Mouse (Mus musculus): ENCODE results near the gene Tmem175.

Tmem175 gene

DNA sequence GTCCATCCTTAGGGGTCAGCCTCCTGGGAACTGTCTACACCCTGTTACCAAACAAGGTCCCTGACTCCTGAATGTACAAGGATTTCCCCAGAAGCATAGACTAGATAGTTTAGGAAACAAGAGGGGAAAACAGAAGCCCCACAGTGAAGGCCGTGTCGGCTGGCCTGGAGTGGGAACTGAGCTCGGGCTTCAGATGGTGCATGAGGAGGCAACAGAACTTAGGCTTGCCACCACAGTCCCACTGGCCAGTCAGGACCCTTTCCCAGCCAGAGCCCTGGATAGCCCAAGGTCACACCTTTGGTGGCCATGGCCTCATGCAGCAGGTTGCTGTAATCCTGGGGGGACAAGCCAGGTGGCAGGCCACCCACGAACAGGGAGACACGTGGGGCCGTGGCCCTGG, 23.8 kb downstream of the Tmem175 start:
- no peak for DNase-seq (ENCODE audit: low read depth, low spot score)

DNA sequence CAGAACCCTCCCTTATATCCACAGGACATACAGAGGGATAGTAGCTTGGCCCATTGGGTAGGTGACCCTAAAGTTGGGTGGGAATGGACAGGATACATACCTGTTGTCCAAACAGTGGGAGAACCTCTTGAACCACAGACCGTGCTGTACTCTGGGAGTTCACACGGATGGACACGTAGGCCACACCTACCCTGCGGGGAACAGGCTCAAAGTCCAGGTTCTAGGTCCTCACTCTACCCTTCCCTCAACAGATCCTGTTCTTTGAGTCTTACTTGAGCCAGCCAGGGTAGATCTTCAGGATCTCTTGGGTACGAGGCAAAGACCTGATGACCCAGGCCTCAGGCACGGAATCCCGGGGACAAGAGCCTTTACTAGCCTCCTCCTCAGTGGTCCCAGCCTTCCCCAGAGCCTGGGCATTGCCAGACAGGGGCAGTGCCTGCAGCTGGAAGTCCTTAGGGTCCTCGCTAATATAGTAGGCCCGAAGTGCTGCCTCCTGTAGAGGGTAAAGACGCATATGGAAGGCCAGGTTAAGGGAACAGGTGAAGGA, 24.9 kb downstream of the Tmem175 start:
- DNase-seq (ENCODE audit: low read depth, low spot score), result no peak

DNA sequence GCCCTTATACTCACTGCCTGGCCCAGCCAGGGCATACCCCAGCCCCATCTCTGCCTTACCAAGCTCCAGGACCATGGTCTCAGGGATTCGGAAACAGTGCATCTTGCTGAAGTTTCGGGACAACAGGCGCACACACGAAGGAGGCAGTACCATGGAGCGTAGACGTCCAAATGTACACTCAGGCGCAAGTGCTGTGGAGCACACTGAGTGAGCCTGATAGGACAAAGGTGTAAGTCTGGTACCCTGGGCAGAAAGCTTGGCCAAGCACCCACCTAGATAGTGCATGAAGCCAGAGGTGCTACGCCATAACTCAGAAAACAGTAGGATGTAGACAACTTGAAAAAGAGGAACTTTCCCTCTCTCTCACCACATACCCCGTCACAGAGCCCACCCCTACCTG, 25.8 kb downstream of the Tmem175 start:
- no peak for DNase-seq (ENCODE audit: low read depth, low spot score)

DNA sequence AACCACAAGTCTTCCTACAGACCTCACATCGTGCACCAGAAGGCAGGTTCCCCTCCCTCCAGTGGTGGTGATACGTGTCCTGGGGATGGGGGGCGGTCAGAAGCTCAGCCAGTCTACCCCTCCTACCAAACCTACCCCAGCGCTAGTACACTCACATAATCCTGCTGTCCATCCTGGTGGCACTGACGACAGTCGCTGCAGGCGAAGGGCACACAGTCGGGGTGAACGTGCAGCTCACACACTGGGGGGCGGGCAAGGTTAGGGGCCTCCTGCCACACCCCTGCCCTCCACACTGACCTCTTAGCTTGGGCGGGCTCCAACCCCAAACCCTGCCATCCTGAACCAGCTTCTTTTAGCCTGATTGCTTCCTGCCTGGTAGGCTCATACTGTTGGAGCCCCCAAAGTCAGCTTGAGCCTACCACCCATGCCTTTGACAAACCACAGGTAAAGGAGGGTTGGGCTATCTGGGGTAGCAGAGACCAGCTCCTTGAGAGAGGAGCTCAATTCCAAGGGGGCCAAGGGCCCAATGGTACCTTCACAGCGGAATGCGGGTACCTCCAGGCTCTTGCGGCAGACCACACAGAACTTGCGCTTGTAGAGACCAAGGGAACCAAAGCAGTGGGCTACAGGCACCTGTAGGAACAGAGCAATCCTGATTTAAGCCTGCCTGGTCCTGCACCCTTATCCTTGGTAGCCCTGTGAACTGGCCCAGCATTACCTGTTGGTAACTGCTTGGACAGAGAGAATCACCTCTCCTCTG, 26.5 kb downstream of the Tmem175 start:
- no peak for DNase-seq (ENCODE audit: low read depth, low spot score)

DNA sequence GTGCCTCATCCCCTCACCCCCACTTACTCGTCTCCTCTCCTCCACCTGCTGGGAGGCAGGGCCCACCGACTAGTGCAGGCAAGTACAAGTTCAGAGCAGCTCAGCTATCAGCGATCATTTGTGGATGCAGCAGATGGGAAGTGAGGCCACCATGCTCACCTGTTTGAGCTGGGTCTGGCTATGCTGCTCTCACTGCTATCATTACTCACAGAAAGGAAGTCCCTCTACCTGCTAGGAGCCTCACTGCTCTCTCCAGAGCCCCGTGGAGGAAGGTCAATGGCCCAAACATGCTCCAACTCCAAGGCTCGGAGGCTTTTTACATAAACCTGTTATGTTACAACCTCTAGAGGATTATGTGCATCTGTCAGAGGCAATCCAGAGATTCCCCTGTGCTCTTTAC, 27.8 kb downstream of the Tmem175 start:
- DNase-seq (ENCODE audit: low read depth, low spot score), result no peak

DNA sequence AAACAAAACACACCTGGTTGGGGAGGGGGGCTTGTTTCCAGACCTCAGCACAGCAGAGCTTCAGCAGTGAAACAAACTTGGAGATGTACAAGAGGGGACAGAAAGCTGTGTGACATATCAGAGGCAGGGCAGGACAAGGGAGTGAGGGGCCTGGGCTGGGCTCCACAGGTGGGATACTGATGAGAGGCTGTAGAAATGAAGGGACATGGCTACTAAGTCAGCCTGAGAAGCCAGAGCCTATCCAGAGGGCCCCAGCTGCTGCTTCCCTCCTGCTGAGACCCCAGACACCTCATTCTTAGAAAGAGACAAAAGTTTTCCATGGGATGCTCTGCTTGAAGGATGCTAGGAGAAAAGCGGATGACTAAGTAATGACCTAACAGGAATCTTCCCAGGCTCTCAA, 29.0 kb downstream of the Tmem175 start:
- no peak for DNase-seq (ENCODE audit: low read depth, low spot score)

DNA sequence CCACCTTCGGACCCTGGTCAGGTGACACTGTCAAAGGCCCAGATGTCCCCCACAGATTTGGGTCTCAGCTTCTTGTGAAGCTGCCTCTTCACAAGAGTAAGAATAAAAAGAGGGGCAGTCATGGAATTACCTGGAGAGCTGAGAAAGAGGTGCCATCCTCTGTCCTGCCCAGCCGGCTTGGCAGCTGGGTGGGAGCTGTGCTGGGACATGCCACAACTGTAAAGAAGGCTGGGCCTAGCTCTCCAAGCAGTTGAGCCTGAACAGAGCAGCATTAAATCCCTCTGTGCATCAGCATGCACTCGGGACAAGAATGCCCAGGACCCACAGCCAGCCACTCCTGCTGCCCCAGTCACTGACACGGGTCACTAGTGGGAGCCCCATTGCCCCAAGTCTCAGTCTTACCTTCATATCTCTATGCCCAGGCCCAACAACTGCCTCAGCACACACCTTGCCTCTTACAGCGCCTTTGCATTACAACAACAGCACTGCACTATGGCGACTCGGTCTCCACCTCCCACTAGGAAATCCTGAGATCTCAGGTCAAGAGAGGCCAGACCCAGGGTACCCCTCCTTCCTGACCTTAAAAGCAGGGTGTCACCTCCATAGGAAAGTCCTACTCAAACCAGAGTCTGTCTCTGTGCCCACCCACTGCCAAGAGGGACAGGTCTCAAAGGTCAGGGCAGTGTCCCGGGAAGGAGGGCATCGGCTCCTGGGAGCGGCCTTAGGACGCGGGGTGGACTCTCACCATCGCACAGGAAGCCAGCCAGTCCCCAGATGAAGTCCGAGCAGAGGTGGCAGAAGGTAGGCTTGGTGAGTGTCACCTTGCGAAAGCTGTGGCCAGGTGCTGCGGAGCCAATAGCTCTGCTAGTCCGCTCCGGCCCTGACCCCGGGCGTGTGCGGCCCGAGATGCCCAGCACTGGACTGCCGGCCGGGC, 30.4 kb downstream of the Tmem175 start, which contains the start of gene Idua:
Idua (plus strand) TSS at position 634 of the 934 bp plus-strand sequence.
- DNase-seq (ENCODE audit: low read depth, low spot score), result no peak

DNA sequence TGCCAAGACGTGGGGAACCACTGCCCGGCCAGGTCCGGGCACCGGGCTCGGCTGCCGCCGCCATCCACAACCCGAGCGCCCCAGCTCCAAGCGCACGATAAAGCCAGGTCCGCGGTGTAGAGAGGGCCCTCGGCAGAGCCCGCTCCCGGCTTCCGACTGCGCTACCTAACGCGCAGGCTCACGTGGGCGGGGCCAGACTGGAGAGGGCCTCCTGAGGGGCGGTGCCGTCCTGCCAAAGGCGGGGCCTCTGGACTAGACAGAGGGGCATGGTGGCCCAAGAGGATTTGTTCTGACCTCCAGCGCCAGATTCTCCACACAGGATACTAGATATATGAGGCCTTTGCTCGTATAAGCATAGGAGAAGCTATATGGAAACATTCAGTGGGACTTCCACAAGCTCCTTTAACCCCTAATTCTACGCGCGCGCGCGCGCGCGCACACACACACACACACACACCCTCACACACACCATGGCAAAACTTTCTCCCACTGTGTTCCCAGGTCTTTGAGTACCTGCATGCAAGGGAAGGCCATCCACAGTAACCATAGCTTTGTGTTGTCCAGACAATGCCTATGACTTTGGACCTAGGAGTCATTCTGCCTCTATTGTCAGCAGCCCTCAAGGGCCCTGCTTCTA, 31.2 kb downstream of the Tmem175 start:
- DNase-seq (ENCODE audit: low read depth, low spot score), result no peak

DNA sequence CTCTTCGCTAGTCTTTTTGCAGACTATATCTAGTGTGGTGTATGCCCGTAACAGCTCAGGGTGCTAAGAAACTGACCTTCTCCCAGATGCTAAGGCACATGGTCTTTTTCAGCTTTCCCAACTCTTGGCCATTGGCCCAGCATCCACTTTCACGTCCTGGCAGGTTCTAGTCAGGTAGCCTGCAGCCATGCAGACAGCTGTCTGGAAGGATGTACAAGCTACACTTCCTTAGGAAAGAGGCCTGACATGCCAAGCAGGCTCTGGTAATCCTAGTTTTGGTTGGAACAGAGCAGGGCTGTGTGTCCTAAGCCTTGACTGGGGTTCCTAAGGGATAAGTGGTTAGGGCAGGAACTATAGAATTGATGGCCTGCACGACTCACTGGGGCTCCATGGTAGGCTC, 33.2 kb downstream of the Tmem175 start:
- DNase-seq (ENCODE audit: low read depth, low spot score), result no peak

DNA sequence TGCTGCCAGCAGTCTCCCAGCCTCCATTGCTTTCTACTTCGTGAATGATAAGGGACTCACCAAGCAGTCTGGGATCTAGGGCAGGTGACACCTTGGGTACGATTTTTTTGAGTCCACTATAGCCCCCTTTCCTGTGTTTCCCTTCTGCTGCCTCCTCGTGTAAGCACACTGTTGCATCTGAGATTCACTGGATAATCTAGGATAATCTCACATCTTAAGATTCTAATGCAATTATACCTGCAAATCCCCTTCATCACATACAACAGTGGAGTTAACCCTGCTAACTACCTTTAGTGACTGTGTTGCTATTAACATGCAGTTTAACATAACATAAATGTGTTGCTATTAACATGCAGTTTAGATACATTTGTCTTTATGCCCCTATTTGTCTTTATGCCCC, 35.5 kb downstream of the Tmem175 start:
- DNase-seq (ENCODE audit: low read depth, low spot score), result peak; percentile 57

DNA sequence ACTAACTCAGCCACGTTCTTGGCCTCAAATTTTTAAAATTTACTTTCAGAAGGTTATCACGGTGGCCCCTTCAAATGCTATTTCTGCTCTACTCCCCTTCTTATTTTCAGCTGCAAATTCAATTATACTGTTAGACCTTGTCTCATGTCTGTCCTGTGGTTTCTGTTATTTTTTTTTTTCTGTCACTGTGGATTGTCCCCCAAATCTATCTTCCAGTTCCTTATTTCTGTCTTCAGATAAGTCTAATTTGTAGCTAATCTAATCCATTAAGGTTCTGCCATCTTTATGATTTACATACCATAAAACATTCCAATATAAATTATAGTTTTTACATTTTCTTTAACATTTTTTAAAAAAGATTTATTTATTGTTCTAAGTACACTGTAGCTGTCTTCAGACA, 37.8 kb downstream of the Tmem175 start:
- DNase-seq (ENCODE audit: low read depth, low spot score), result no peak

DNA sequence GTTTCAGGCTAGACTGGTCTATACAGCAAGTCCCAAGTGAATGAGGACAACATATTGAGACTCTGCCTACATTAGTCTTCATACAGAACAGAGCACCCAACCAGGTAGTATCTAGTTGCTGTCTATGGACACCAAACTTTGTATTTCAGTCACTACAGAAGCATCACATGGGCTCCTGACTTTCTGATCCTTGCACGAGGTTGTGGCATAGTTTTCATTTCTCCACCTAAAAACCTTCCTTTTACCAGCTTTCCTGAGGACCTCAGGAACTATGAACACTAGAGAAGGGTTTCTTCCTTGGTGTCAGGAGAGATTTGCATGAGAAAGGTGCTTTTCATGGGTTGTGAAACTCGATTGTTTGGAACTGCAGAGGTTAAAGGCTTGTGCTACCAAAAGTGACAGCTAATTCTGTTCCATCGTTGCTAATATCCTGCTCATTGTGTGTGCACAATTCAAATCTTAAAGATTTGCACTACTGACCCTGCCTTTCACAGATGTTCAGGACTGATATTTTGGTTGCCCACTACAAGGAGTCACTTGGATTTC, 38.9 kb downstream of the Tmem175 start:
- no peak for DNase-seq (ENCODE audit: low read depth, low spot score)

DNA sequence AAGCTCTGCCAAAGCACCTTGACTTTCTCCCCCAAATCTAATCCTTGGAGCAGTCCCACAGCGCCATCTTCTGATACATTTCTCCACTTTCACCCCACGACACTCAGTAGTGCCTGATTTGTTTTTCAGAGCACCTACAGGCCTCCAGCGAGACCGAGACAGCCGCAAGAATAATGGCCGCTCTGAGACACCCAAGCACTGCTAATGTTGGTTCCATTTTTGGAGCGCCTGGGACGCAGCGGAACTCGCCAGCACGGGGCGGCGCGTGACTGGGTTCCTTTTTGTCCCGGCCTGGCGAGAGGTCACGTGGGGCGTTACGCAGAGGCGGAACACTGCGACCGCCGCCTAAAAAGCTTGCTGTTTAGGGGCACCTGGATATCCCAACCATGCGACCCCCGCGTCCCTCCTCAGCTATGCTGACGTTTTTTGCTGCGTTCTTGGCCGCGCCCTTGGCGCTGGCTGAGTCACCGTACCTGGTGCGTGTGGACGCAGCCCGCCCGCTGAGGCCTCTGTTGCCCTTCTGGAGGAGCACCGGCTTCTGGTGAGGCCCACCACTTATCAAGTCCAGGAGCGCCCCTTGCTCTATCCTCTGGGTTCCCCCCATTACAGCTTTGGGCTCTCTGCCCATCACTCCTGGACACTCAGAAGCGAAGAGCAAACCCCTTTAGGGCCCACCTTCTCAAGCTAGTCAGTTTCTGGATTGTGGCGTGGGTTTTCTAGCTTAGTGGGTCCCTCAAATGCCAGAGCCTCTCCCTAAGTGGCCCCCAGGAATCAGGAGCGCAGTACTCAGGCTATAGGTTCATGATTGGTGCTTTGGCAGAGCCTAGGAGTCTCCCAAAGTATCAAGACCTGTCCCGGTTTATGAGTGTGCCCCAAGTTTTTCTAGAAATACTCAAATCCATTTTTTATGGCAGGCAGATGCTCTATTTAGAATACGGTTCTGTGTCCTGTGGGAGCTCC, 39.7 kb downstream of the Tmem175 start, which contains the start of gene Dgkq:
Dgkq (minus strand) TSS at position 696 of the 960 bp plus-strand sequence.
- no peak for DNase-seq (ENCODE audit: low read depth, low spot score)

DNA sequence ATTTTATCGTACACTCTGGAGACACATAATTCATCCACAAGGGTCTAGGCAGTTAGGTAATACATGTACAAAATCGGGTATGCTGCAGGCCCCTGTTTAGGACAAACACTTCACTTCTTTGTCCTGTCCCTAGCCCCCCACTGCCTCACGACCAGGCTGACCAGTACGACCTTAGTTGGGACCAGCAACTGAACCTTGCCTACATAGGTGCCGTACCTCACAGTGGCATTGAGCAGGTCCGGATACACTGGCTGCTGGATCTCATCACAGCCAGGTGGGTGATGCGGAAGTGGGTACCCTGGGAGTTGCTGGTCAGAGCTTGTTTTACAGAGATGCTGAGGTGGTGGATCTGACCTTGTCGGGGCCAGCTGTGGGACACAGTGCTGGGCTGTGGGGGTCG, 40.4 kb downstream of the Tmem175 start:
- DNase-seq (ENCODE audit: low read depth, low spot score), result no peak

DNA sequence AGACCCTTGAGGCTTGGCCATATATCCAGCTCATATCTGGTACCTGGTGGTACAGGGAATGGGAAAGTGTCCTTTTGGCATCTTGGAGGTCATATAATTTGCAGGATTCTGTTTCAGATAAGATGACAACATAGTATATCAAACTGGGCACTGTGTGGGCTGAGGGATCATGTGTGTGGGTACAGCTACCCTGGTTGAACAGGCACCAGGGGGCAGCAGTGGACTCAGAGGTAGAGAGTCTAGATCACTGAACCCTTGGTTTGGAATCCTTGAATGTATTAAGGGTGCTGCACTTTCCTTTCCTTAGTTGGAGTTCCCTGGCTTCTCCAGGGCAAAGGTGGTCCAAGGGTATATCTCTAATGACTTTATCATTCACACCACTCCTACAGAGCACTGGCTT, 41.2 kb downstream of the Tmem175 start:
- DNase-seq (ENCODE audit: low read depth, low spot score), result no peak

DNA sequence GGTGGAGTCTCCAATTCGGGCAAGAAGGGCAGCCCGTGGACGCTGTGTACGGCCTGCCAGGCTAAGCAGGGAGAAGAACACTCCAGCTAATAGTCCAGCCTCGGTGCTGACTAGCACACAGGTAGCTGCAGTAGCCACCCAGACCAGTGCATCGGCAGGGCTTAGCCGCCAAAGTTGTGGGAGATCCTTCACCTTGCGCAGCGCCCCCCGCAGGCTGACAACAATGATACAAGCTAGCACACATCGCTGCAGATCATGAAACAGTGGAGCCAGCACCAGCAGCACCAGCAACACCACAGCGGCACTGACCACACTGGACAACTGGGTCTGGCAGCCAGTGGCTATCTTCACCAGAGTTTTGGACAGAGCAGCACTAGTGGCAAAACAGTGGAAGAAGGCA, 42.2 kb downstream of the Tmem175 start:
- DNase-seq (ENCODE audit: low read depth, low spot score), result no peak

DNA sequence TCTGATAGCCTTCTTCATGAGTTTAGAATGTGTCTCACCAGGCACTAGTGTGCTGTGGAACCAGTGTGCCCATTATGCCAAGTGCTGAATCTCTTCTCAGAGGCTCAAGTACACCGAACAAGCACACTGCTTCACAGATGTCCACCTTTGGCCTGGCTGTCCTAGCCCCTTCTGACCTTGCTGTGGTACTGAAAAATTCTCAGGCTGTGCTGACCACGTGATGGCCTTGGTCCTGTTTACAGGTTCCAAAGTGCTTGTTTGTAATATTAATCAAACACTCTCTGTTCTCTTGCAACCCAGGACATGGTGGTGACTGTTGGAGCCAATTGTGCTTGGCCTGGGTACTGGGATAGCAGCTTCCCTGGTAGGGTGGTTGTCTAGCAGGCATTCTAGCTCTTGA, 45.1 kb downstream of the Tmem175 start:
- no peak for DNase-seq (ENCODE audit: low read depth, low spot score)

DNA sequence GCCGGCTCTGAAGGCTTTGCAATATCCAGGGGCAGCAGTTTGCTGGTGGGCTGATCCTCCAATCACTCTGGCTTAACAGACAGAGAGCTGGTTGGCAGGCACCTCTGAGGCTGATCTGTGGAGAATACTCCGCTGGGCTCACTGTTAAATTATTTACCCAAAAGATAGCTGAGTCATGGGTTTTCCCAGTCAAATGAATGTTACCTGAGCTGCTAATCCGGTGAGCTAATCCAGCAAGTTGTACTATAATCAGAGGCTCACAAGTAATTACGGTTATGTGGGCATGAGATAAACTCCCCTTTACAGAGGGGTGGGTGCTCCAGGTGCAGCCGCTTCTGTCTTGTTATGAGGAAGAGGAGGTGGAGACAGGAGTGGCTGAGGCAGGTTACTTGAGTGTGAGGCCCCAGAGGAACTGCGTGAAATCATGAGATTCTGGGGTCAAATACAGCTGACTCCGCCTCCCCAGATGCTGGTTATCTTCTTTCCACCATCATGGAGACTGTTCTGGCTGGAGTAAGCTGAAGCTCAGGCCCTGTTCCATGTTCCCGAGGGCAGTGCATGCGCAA, 45.8 kb downstream of the Tmem175 start, which contains the start of gene Slc26a1:
Slc26a1 (minus strand) TSS at position 319 of the 566 bp plus-strand sequence.
- no peak for DNase-seq (ENCODE audit: low read depth, low spot score)

DNA sequence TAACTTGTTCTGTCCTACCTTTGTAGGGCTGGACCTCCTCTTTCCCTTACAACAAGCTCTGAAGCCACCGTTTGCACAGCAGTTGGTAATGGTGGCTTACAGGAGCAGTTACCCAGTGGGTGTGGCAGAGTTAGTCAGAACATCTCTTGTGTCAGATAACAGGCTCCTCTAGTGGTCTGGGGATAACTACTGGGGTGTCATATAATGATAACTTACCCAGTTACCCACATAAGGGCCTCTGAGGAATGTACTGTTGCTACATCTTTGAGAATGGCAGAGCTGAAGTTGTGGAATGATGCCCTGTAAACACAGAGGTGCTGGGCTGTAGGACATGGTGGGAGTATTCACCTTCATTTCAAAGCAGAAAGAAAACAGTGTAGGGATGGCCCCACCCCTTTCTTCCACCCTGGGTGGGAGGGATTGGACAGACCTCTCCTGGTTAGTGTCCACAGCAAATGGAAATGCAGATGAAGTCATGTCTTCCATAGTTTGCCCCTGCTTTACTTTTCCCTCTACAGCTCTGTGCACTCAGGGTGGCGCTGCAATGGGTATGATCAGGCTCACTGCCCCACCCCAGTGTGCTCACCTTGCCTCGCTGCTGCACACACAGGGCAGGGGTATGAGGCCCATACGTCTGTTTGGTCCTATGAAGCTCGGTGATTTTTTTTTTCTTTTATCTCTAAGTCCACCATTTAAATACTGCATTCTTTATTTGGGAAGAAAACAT, 47.4 kb downstream of the Tmem175 start:
- DNase-seq (ENCODE audit: low read depth, low spot score), result no peak
